Mouse (Mus musculus) colon, adult 2 months (tissue): ENCODE data around the gene Prrg3. TPM values are rescaled to one million over a fixed set of nuclear protein-coding genes. Genes with fewer than 3 reads are reported as not detected.

Experiments used
- polyA plus RNA-seq: library from polyadenylated mRNA; depleted of rRNA; stranded (reverse); fragments of >200 nt; gene quantifications from 2 replicates; pipeline ENCODE4 v1.2.3, GENCODE M21; 2012; rRNA removed

Gene Prrg3
- polyA plus RNA-seq = 1.3 TPM in 2 replicates

DNA sequence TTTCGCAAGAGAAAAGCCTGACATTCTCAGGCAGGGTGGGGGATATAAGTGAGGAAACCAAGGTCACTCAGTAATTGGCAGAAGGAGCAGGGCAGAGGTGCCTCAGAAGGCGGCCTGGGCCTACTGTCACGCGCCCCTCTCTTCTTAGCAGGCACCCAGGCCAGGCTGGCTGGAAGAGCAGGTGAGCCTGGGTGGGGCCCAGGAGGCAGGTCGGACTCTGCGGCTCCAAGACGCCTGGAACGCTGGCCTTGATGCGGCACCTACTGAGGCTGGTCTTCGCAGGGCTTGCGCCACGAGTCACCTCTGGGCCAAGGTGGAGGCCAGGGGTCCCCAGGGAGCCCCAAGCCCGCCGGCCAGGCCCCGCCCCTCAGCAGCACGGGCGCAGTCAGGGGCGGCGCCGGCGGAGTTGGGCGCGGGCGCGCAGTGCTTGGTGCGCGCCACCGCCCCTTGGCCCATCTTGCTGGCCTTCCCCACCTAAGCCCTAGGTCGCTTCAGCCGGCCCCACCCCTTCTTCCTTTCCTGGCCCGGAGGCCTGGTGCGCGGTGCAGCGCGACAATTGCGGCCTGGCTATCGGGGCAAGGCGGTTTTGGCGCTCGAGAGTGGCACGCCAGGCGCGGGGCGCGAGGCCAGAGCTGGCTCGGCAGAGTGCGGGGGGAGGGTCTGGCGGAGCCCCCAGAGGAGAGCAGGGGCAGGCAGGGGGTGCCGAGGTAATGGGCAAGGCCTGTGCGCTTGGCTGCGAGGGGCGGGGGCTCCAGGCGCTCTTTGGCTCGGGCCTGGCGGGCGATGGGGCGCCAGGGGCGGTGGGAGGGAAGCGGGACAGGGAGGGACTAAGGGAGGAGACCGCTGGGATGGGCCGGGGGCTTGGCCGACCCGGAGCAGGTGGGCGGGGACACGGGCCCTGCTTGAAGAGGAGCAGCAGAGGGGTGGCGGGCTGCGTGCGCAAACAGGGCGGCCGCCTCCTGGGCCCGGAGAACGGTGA, at the start of gene Prrg3:
TSS of gene Prrg3 (plus strand) at position 552 of the 979 bp plus-strand sequence.

DNA sequence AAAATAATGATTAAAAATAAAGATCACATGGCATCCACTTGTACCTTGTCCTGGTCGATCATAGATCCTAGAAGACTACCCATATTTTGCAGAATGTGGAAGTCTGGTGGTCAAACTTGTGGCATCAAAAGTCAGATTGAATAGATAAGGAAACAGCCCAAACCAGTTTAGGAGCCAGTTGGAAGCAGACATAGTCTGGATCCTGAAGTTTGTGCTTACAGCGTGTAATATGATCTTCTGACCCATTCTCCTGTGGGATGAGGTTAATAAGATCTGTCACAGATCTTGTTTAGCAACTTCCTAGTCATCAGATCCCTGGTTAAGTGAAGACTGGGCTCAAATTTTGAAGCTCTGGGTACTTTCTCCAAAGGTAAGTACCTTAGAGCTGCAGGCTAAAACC, 10.3 kb downstream of the Prrg3 start, which contains the start of gene Fate1:
TSS of gene Fate1 (plus strand) at position 301 of the 400 bp plus-strand sequence.

GRCm38 (mm10) chrX:71991549-71991948, 29.1 kb downstream of the Prrg3 start, which contains the start of gene Cnga2:
Gene Cnga2 (plus strand): TSS chrX:71991849.

Other genes starting within 250 kb of the Prrg3 start
- 1.3 and 1.5 TPM in 2 replicates for gene Vma21, start 146.7 kb upstream of the Prrg3 start, polyA plus RNA-seq
- 0.06 and 0.08 TPM in 2 replicates for gene Gm1141, start 41.6 kb upstream of the Prrg3 start, polyA plus RNA-seq
- not detected in 2 replicates for gene Fate1, start 10.4 kb downstream of the Prrg3 start, polyA plus RNA-seq
- gene Cnga2, start 29.2 kb downstream of the Prrg3 start, polyA plus RNA-seq = not detected in 2 replicates